Mouse (Mus musculus): ENCODE measurements around the gene Slit1. TPM values are rescaled to one million over a fixed set of nuclear protein-coding genes. Genes with fewer than 3 reads are reported as not detected.

The Slit1 gene
- polyA plus RNA-seq (2015; fragmentation: Nextera tagmentation; extraction: Ambion mirVana): 0.05 TPM in 2 replicates

- H3K27me3 ChIP-seq: peaks cover 77% of the 10 kb centered on the region
- under 1% methylated on average over 44 of the region's 44 CpGs for WGBS (ENCODE audit: insufficient replicate concordance)
- no peak within 1 kb of the TSS; the same call in 1 of the 2 replicates for H3K4me3 ChIP-seq (replicated peaks)
- ATAC-seq (ENCODE audit: insufficient read depth): no peak
- H3K36me3 ChIP-seq (replicated peaks): no peaks in the 10 kb centered on the region
- H3K27ac ChIP-seq (replicated peaks): no peak within 1 kb of the TSS
- H3K4me1 ChIP-seq (replicated peaks): peaks cover 10% of the 10 kb centered on the region
- peak within 1 kb of the TSS; percentile 36 for H3K4me2 ChIP-seq
- H3K9ac ChIP-seq: no peak within 1 kb of the TSS
- no peaks in the 10 kb centered on the region for H3K9me3 ChIP-seq (replicated peaks)
Measured at GRCm38 (mm10) chr19:41743396-41743795, at the start of gene Slit1. TSS of gene Slit1 (minus strand) at chr19:41743665.

- H3K9me3 ChIP-seq (replicated peaks): no peaks in the 10 kb centered on the region
- no peak for ATAC-seq (ENCODE audit: insufficient read depth)
- H3K4me2 ChIP-seq: no peak overlapping the region
- no peak overlapping the region for H3K9ac ChIP-seq
- H3K4me3 ChIP-seq (replicated peaks): no peak overlapping the region
- no peak overlapping the region for H3K27ac ChIP-seq (replicated peaks)
- peaks cover 38% of the 10 kb centered on the region for H3K4me1 ChIP-seq (replicated peaks)
- 20% methylated on average over 1 of the region's 1 CpGs for WGBS (ENCODE audit: insufficient replicate concordance)
- H3K27me3 ChIP-seq: no peaks in the 10 kb centered on the region
- peaks cover 41% of the 10 kb centered on the region for H3K36me3 ChIP-seq (replicated peaks)
Measured at GRCm38 (mm10) chr19:41792934-41793486, 49.5 kb upstream of the Slit1 start.

- Histone ChIP-seq H3K4me2 (no peak overlapping the region), H3K9ac (no peak overlapping the region), H3K36me3 (replicated peaks) (peaks cover 50% of the 10 kb centered on the region), H3K27ac (replicated peaks) (no peak overlapping the region), H3K4me1 (replicated peaks) (peaks cover 26% of the 10 kb centered on the region), H3K9me3 (replicated peaks) (no peaks in the 10 kb centered on the region), H3K4me3 (replicated peaks) (no peak overlapping the region), H3K27me3 (no peaks in the 10 kb centered on the region)
- WGBS (ENCODE audit: insufficient replicate concordance): 87% methylated on average over 2 of the region's 2 CpGs
- no peak for ATAC-seq (ENCODE audit: insufficient read depth)
Measured at GRCm38 (mm10) chr19:41791384-41791783, 47.9 kb upstream of the Slit1 start.

- Histone ChIP-seq H3K27ac (replicated peaks) (no peak overlapping the region), H3K9me3 (replicated peaks) (no peaks in the 10 kb centered on the region), H3K36me3 (replicated peaks) (peaks cover 68% of the 10 kb centered on the region), H3K4me3 (replicated peaks) (no peak overlapping the region), H3K27me3 (no peaks in the 10 kb centered on the region), H3K9ac (no peak overlapping the region), H3K4me2 (no peak overlapping the region), H3K4me1 (replicated peaks) (peaks cover 13% of the 10 kb centered on the region)
- WGBS (ENCODE audit: insufficient replicate concordance): 74% methylated on average over 10 of the region's 10 CpGs
- no peak for ATAC-seq (ENCODE audit: insufficient read depth)
Measured at GRCm38 (mm10) chr19:41789110-41789961, 45.9 kb upstream of the Slit1 start.

- Histone ChIP-seq H3K36me3 (replicated peaks) (peaks cover 84% of the 10 kb centered on the region), H3K9ac (no peak overlapping the region)
- ATAC-seq (ENCODE audit: insufficient read depth): no peak
Measured at GRCm38 (mm10) chr19:41786896-41787295, 43.4 kb upstream of the Slit1 start.

GRCm38 (mm10) chr19:41777514-41777913 lies 34.0 kb upstream of the Slit1 start:
- no peaks in the 10 kb centered on the region for H3K4me1 ChIP-seq (replicated peaks)
- no peak overlapping the region for H3K27ac ChIP-seq (replicated peaks)
- H3K4me3 ChIP-seq (replicated peaks): no peak overlapping the region
- 78% methylated on average over 6 of the region's 6 CpGs for WGBS (ENCODE audit: insufficient replicate concordance)
- ATAC-seq (ENCODE audit: insufficient read depth): no peak
- H3K36me3 ChIP-seq (replicated peaks): peaks cover 93% of the 10 kb centered on the region
- no peaks in the 10 kb centered on the region for H3K27me3 ChIP-seq
- no peak overlapping the region for H3K9ac ChIP-seq
- H3K9me3 ChIP-seq (replicated peaks): no peaks in the 10 kb centered on the region
- no peak overlapping the region for H3K4me2 ChIP-seq

More at GRCm38 (mm10) chr19:41786896-41787295, 43.4 kb upstream of the Slit1 start:
- H3K27me3 ChIP-seq: no peaks in the 10 kb centered on the region
- H3K9me3 ChIP-seq (replicated peaks): no peaks in the 10 kb centered on the region
- H3K27ac ChIP-seq (replicated peaks): no peak overlapping the region
- H3K4me3 ChIP-seq (replicated peaks): no peak overlapping the region
- H3K4me1 ChIP-seq (replicated peaks): 0 out of 2 replicates have a peak, but pooled peaks cover 3% of the 10 kb centered on the region
- no peak overlapping the region for H3K4me2 ChIP-seq
- 86% methylated on average over 1 of the region's 1 CpGs for WGBS (ENCODE audit: insufficient replicate concordance)

GRCm38 (mm10) chr19:41768711-41769110 lies 25.2 kb upstream of the Slit1 start:
- Histone ChIP-seq H3K36me3 (replicated peaks) (peaks cover 82% of the 10 kb centered on the region), H3K9me3 (replicated peaks) (no peaks in the 10 kb centered on the region), H3K9ac (no peak overlapping the region), H3K27ac (replicated peaks) (no peak overlapping the region), H3K4me1 (replicated peaks) (0 out of 2 replicates have a peak, but pooled peaks cover 3% of the 10 kb centered on the region), H3K4me2 (no peak overlapping the region), H3K27me3 (no peaks in the 10 kb centered on the region), H3K4me3 (replicated peaks) (no peak overlapping the region)
- no peak for ATAC-seq (ENCODE audit: insufficient read depth)
- 89% methylated on average over 7 of the region's 7 CpGs for WGBS (ENCODE audit: insufficient replicate concordance)

GRCm38 (mm10) chr19:41766628-41767027 lies 23.2 kb upstream of the Slit1 start:
- ATAC-seq (ENCODE audit: insufficient read depth): no peak
- peaks cover 62% of the 10 kb centered on the region for H3K36me3 ChIP-seq (replicated peaks)
- H3K4me2 ChIP-seq: no peak overlapping the region

GRCm38 (mm10) chr19:41763870-41764660 lies 20.6 kb upstream of the Slit1 start:
- Histone ChIP-seq H3K27me3 (no peaks in the 10 kb centered on the region), H3K4me1 (replicated peaks) (0 out of 2 replicates have a peak, but pooled peaks cover 3% of the 10 kb centered on the region), H3K9me3 (replicated peaks) (no peaks in the 10 kb centered on the region), H3K27ac (replicated peaks) (no peak overlapping the region), H3K36me3 (replicated peaks) (peaks cover 39% of the 10 kb centered on the region), H3K9ac (no peak overlapping the region), H3K4me3 (replicated peaks) (no peak overlapping the region), H3K4me2 (no peak overlapping the region)
- peak; percentile 47; the same call in 1 of the 2 replicates for ATAC-seq (ENCODE audit: insufficient read depth)
- WGBS (ENCODE audit: insufficient replicate concordance): 28% methylated on average over 12 of the region's 12 CpGs

More at GRCm38 (mm10) chr19:41766628-41767027, 23.2 kb upstream of the Slit1 start:
- Histone ChIP-seq H3K4me3 (replicated peaks) (no peak overlapping the region), H3K4me1 (replicated peaks) (0 out of 2 replicates have a peak, but pooled peaks cover 3% of the 10 kb centered on the region), H3K9me3 (replicated peaks) (no peaks in the 10 kb centered on the region), H3K27me3 (no peaks in the 10 kb centered on the region), H3K27ac (replicated peaks) (no peak overlapping the region), H3K9ac (no peak overlapping the region)
- 91% methylated on average over 5 of the region's 5 CpGs for WGBS (ENCODE audit: insufficient replicate concordance)

GRCm38 (mm10) chr19:41761529-41761928 lies 18.1 kb upstream of the Slit1 start:
- H3K27ac ChIP-seq (replicated peaks): no peak overlapping the region
- WGBS (ENCODE audit: insufficient replicate concordance): 60% methylated on average over 9 of the region's 9 CpGs

GRCm38 (mm10) chr19:41759765-41760164 lies 16.3 kb upstream of the Slit1 start:
- Histone ChIP-seq H3K27ac (replicated peaks) (no peak overlapping the region), H3K4me1 (replicated peaks) (no peaks in the 10 kb centered on the region), H3K9me3 (replicated peaks) (no peaks in the 10 kb centered on the region), H3K4me2 (no peak overlapping the region), H3K9ac (no peak overlapping the region), H3K27me3 (no peaks in the 10 kb centered on the region), H3K36me3 (replicated peaks) (no peaks in the 10 kb centered on the region), H3K4me3 (replicated peaks) (no peak overlapping the region)
- ATAC-seq (ENCODE audit: insufficient read depth): no peak
- 76% methylated on average over 6 of the region's 6 CpGs for WGBS (ENCODE audit: insufficient replicate concordance)

More at GRCm38 (mm10) chr19:41761529-41761928, 18.1 kb upstream of the Slit1 start:
- Histone ChIP-seq H3K27me3 (no peaks in the 10 kb centered on the region), H3K36me3 (replicated peaks) (peaks cover 13% of the 10 kb centered on the region), H3K9me3 (replicated peaks) (no peaks in the 10 kb centered on the region), H3K4me1 (replicated peaks) (0 out of 2 replicates have a peak, but pooled peaks cover 3% of the 10 kb centered on the region), H3K9ac (no peak overlapping the region), H3K4me3 (replicated peaks) (no peak overlapping the region), H3K4me2 (no peak overlapping the region)
- no peak for ATAC-seq (ENCODE audit: insufficient read depth)

Data from liver, embryonic 15.5 days (tissue).